Mouse (Mus musculus): ENCODE measurements around the gene Btrc. TPM values are rescaled to one million over a fixed set of nuclear protein-coding genes. Genes with fewer than 3 reads are reported as not detected.
A peak's percentile ranks its signal among the peaks of the same experiment; 100 is the strongest.

Gene Btrc
- polyA plus RNA-seq, 1 experiment from 2014 or later = 65.9 TPM

DNA sequence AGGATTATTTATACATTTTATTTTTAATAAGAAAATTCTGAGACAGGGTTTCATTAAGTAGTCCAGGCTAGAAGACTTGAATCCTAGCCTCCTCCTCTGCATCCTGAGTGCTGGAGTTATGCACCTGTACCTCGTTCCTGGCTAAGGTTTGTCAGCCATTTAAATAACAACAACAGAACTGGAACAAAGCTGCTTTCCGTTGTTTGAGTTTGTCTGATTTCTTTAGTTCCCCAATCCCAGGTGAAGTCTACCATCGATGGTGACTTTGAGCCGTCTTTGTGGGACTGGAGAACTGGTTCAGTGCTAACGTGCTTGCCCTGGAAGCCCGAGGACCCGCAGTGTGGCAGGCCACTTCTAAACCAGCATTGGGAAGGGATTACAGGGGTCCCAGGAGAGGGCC, 93.4 kb downstream of the Btrc start:
- 74% methylated on average over 7 of the region's 7 CpGs for WGBS
- Histone ChIP-seq H3K9ac (no peak overlapping the region), H3K9me3 (no peaks in the 10 kb centered on the region), H3K4me1 (peaks cover 10% of the 10 kb centered on the region), H3K27ac (no peak overlapping the region), H3K4me3 (no peak overlapping the region), H3K4me2 (no peak overlapping the region), H3K27me3 (replicated peaks) (0 out of 2 replicates have a peak, but pooled peaks cover 2% of the 10 kb centered on the region), H3K36me3 (replicated peaks) (no peaks in the 10 kb centered on the region)
- no peak for ATAC-seq (replicated peaks)

DNA sequence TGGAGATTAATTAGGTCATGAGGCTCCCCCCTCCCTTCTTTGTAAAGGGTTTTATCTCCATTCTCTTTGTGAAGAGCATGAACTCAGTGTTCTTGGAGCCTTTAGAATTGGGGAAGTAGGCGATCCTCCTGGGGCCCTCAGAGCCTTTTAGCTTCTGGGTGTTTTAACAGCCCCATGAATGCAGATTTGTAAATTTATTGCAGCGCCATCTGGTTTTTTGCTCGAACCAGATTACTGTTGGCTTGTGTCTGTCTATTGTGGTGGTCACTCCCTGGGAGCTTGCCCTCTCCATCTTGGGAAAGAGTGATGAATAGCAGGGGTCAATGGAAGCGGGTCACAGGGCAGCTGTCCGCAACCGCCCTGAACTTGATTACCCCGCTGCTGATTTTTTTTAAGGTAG, 95.2 kb downstream of the Btrc start:
- H3K9ac ChIP-seq = no peak overlapping the region
- H3K27ac ChIP-seq = no peak overlapping the region
- no peaks in the 10 kb centered on the region for H3K9me3 ChIP-seq
- ATAC-seq (replicated peaks) = no peak
- H3K36me3 ChIP-seq (replicated peaks) = no peaks in the 10 kb centered on the region
- 15% methylated on average over 7 of the region's 7 CpGs for WGBS
- H3K4me3 ChIP-seq = no peak overlapping the region
- 0 out of 2 replicates have a peak, but pooled peaks cover 2% of the 10 kb centered on the region for H3K27me3 ChIP-seq (replicated peaks)
- H3K4me2 ChIP-seq = no peak overlapping the region
- H3K4me1 ChIP-seq = peaks cover 10% of the 10 kb centered on the region

DNA sequence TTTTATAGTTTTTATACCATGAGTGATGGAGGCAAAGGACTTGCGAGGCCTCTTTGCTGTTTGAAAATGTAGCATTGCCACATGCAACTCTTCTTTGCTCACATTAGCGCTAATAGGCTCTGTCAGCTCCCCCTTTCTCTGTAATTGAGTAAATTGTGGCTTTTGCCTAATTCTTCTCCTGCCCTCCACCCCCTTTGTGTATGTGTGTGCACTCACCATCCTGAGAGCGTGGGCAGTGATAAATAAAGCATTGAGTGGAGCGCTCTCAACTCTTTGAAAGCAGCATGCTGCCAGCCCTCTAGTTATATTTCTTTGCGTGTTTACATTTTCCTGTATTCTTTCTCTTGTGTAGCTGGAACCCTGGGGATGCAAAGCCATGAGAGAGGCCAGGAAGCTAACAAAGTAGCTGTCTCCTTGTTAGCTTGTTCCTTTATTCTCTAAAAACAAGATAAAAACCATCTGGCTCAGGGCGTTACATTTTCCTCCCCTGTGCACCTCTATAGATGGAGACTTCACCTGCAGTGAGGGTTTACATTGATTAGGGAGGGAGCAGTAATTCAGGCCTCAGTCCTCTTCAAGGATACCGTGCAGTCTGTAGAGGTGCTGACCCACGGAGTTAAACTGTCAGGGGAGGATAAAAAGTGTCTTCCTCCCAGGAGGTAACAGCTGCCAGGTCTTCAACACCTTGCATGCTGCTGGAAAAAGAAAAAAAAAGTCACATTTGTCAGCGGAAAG, 96.6 kb downstream of the Btrc start:
- no peak for ATAC-seq (replicated peaks)
- Histone ChIP-seq H3K36me3 (replicated peaks) (no peaks in the 10 kb centered on the region), H3K27ac (0 out of 2 replicates have a peak overlapping the region, but pooled peaks have one; percentile 6), H3K4me2 (no peak overlapping the region), H3K9ac (no peak overlapping the region), H3K27me3 (replicated peaks) (0 out of 2 replicates have a peak, but pooled peaks cover 2% of the 10 kb centered on the region), H3K9me3 (no peaks in the 10 kb centered on the region), H3K4me1 (peaks cover 10% of the 10 kb centered on the region), H3K4me3 (no peak overlapping the region)
- WGBS = 39% methylated on average over 9 of the region's 9 CpGs

GRCm38 (mm10) chr19:45460749-45461736, 97.5 kb downstream of the Btrc start:
- Histone ChIP-seq H3K27ac (peak overlapping the region; percentile 15; the same call in 1 of the 2 replicates), H3K9ac (no peak overlapping the region), H3K4me2 (no peak overlapping the region), H3K4me1 (peaks cover 10% of the 10 kb centered on the region), H3K27me3 (replicated peaks) (0 out of 2 replicates have a peak, but pooled peaks cover 2% of the 10 kb centered on the region), H3K9me3 (no peaks in the 10 kb centered on the region), H3K4me3 (no peak overlapping the region), H3K36me3 (replicated peaks) (no peaks in the 10 kb centered on the region)
- no peak for ATAC-seq (replicated peaks)
- 62% methylated on average over 10 of the region's 10 CpGs for WGBS

DNA sequence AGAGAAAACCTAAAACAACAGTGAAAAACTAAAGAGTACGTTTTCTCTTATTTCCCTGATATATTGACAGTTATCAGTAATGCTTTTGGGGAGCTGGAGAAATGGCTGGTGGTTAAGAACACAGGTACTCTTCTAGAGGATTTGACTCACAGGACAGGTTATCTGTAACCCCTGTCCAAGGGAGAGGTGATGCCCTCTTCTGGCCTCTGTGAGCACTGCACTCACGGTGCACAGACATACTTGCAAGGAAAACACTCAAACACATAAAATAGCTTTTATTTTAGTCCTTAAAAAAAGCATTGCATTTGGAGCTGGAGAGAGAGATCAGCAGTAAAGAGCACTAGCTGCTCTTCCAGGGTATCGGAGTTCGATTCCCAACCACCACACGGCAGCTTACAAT, 106.2 kb downstream of the Btrc start:
- no peaks in the 10 kb centered on the region for H3K27me3 ChIP-seq (replicated peaks)
- 98% methylated on average over 5 of the region's 5 CpGs for WGBS
- H3K4me3 ChIP-seq = no peak overlapping the region
- H3K9me3 ChIP-seq = no peaks in the 10 kb centered on the region
- H3K4me1 ChIP-seq = 0 out of 2 replicates have a peak, but pooled peaks cover 3% of the 10 kb centered on the region
- ATAC-seq (replicated peaks) = no peak
- no peak overlapping the region for H3K27ac ChIP-seq
- no peak overlapping the region for H3K4me2 ChIP-seq
- no peaks in the 10 kb centered on the region for H3K36me3 ChIP-seq (replicated peaks)
- no peak overlapping the region for H3K9ac ChIP-seq

DNA sequence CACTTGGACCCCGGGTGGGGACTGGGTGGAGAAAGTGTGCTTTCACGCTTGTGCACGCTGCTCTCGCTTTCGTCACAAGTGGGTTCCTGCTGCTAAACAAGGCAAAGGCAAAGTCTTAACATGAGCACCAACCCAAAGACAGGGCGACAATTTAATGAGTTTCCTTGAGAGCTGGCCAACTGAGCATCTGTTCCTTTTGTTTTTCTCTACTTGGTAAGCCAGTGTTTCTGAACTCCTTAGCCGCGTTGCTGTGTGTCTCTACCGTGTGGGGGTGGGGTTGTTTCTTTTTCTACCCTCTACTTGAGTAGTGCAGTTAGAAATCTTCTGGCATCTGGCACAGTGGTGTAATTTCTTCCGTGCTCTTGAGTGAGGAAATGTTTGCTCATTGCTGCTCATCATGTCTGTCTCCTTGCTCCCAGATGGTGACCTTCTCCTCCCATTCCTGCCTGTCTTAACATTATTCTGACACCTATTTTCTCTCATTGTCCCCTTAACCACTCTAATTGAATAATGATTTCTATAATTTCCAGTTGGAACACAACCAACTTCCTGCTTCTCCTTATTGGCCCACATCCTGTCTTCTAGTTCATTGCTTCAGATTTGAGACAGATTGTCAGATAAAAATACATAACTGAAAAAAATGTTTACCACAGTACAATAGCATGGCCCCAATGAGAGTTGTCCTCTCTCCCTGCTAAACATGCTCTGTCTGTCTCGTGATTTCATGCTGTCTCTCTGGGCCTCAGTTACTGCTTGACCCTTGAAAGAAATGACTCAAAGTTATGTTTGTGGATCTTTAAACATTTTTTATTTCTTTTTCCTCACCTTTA, 109.4 kb downstream of the Btrc start:
- Histone ChIP-seq H3K9me3 (no peaks in the 10 kb centered on the region), H3K4me2 (no peak overlapping the region), H3K27ac (no peak overlapping the region), H3K4me1 (peaks cover 19% of the 10 kb centered on the region), H3K4me3 (no peak overlapping the region), H3K9ac (no peak overlapping the region), H3K27me3 (replicated peaks) (no peaks in the 10 kb centered on the region), H3K36me3 (replicated peaks) (no peaks in the 10 kb centered on the region)
- no peak for ATAC-seq (replicated peaks)
- WGBS = 45% methylated on average over 11 of the region's 11 CpGs

GRCm38 (mm10) chr19:45474686-45475085, 111.2 kb downstream of the Btrc start:
- WGBS = 78% methylated on average over 4 of the region's 4 CpGs
- no peak overlapping the region for H3K4me2 ChIP-seq
- H3K9me3 ChIP-seq = no peaks in the 10 kb centered on the region
- H3K27me3 ChIP-seq (replicated peaks) = no peaks in the 10 kb centered on the region
- ATAC-seq (replicated peaks) = no peak
- H3K4me3 ChIP-seq = no peak overlapping the region
- H3K9ac ChIP-seq = no peak overlapping the region
- H3K36me3 ChIP-seq (replicated peaks) = no peaks in the 10 kb centered on the region
- peaks cover 19% of the 10 kb centered on the region for H3K4me1 ChIP-seq
- no peak overlapping the region for H3K27ac ChIP-seq

- Histone ChIP-seq H3K36me3 (replicated peaks) (no peaks in the 10 kb centered on the region), H3K9me3 (no peaks in the 10 kb centered on the region), H3K4me3 (peak overlapping the region; percentile 20), H3K9ac (peak overlapping the region; percentile 11; the same call in 1 of the 2 replicates), H3K4me1 (peaks cover 19% of the 10 kb centered on the region), H3K27ac (peak overlapping the region; percentile 27), H3K27me3 (replicated peaks) (no peaks in the 10 kb centered on the region), H3K4me2 (peak overlapping the region; percentile 43)
- WGBS = 13% methylated on average over 24 of the region's 24 CpGs
- ATAC-seq (replicated peaks) = peak; percentile 60; the same call in 1 of the 2 replicates
These were observed 112.5 kb downstream of the Btrc start for GRCm38 (mm10) chr19:45475928-45476553.

- H3K27me3 ChIP-seq (replicated peaks) = no peaks in the 10 kb centered on the region
- H3K9me3 ChIP-seq = no peaks in the 10 kb centered on the region
These were observed 116.0 kb downstream of the Btrc start for GRCm38 (mm10) chr19:45479548-45479947.

DNA sequence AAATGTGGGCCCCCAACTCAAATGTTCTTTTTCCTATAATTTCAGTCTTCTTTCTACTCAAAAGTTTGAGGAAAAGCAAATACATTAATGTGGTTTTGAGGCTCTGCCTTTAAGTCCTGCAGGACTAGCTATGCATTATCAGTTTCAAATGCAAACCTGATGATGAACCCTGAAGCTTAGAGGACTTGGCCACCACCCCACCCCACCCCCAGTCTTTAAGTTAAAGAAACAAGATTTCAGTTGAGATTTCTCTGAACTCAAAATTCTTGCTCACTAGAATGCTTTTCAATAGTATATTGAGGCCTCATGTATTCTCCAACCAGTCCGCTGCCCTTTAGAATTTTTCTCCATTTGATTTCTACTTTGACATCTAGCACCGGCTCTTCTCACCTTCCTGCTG, 117.0 kb downstream of the Btrc start:
- Histone ChIP-seq H3K4me3 (no peak overlapping the region), H3K36me3 (replicated peaks) (no peaks in the 10 kb centered on the region), H3K27me3 (replicated peaks) (no peaks in the 10 kb centered on the region), H3K4me1 (peaks cover 14% of the 10 kb centered on the region), H3K9me3 (no peaks in the 10 kb centered on the region), H3K4me2 (no peak overlapping the region), H3K27ac (no peak overlapping the region), H3K9ac (no peak overlapping the region)
- WGBS = 87% methylated on average over 2 of the region's 2 CpGs
- no peak for ATAC-seq (replicated peaks)

More at GRCm38 (mm10) chr19:45479548-45479947, 116.0 kb downstream of the Btrc start:
- Histone ChIP-seq H3K9ac (no peak overlapping the region), H3K4me2 (no peak overlapping the region), H3K27ac (no peak overlapping the region), H3K36me3 (replicated peaks) (no peaks in the 10 kb centered on the region), H3K4me3 (no peak overlapping the region), H3K4me1 (peaks cover 16% of the 10 kb centered on the region)
- no peak for ATAC-seq (replicated peaks)
- 90% methylated on average over 6 of the region's 6 CpGs for WGBS

DNA sequence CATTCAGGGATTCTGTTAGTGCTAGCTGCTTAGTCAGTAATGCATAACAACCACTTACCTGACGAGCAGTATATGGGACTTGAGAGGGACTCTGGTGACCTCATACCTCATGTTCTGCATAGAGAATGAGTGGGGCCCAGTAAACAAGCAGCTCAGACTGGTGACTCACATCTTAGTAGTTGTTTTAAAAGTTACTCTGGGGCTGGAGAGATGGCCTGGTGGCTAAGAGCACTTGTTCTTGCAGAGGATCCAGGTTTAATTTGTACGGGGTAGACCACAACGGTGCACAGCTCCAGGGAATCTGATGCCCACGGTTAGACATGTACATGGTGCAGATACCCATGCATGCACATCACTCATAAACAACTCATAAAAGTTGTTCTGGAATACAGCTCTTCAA, 117.4 kb downstream of the Btrc start:
- Histone ChIP-seq H3K27me3 (replicated peaks) (no peaks in the 10 kb centered on the region), H3K27ac (no peak overlapping the region), H3K4me2 (no peak overlapping the region), H3K4me1 (peaks cover 10% of the 10 kb centered on the region), H3K4me3 (no peak overlapping the region), H3K36me3 (replicated peaks) (no peaks in the 10 kb centered on the region), H3K9me3 (no peaks in the 10 kb centered on the region), H3K9ac (no peak overlapping the region)
- 87% methylated on average over 4 of the region's 4 CpGs for WGBS
- no peak for ATAC-seq (replicated peaks)

All from midbrain, embryonic 15.5 days (tissue).